Mouse (Mus musculus) mouse embryonic stem cell (cell line): ENCODE measurements around the gene BC024978.

Source experiments
- in situ Hi-C, 2 experiments: fragments of 300-500 bp; cut with MboI; formaldehyde crosslinking; loops; 1 replicate in 1 of 2; 3 replicates in 1 of 2; pipeline ENCODE4 v1.14.3; 2019 to 2020; ENCODE audit warnings: low sequenced_read_pairs in 2 of 2, low pct_unique_long_range_greater_than_20kb in 1 of 2, mixed read lengths in 1 of 2; ENCODE audit not compliant: unreplicated experiment in 1 of 2

The BC024978 gene

DNA sequence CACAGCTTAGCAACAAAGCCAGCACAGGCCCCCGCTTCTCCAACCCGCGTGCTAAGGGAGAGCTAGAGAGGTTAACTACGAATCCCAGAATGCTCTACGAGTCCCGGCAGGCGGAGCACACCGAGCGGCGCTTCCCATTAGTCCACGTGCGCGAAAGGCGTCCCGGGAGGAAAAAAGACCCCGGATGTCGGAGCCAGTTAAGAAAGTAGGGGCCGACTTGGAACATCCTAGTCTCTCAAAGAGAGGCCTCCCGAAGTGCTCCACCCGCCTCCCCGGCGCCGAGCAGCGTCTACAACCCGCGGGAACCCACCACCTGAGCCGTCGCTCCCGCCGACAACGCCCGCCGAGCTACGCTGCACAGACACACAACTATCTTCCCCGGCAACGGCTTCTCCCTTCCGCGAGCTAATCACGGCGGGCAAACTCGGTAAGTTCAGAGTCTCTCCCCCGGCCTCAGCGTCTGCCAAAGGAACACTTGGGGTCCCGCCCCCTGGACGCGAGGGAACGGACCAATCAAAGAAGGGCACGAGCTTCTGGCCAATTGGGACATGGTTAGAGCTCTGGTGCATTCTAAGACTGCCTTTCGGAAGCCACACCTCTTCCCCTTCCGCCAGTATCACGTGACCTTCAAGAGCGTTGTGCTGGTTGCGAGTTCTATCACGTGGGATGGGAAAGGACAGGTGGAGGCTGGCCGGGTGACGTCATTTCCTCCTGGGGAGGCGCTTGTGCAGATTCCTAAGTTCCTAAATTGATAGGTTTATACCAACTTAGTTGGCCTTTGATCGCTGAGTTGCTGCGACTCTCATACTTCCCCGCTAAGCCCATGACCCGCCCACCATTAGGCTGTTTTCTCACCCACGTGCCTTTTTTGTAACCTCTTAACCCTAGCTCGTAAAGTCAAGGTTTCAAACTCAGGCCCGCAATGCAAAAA is at the start of gene BC024978, which contains the start of gene Snrpa:
Gene BC024978, plus strand, starts transcription at position 101 of the 931 bp plus-strand sequence.
Gene Snrpa, minus strand, starts transcription at position 591 of the 931 bp plus-strand sequence.
- in situ Hi-C loops, result no loop called here

GRCm38 (mm10) chr7:27153205-27153764 is 42.3 kb upstream of the BC024978 start, which contains the start of gene Cyp2t4:
Gene Cyp2t4, plus strand, starts transcription at chr7:27153714.
- in situ Hi-C loops, result no loop called here

DNA sequence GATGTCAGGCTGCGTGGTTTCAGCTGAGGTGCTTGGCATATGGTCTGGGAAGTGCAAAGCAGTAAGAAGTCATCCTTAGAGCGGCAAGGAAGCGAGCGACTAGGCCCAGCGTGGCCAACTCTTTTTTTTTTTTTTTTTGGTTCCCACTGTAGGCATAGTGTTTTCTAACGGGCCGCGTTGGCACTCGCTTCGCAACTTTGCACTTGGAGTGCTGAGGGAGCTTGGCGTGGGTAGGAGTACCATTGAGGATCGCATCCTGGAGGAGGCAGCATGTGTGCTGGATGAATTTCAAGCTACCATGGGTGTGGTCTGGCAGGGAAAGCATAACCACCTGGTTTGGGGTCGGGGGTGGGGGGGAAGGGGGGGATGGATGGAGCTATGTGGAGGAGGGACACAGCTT is 39.6 kb upstream of the BC024978 start:
- in situ Hi-C loops, result no loop called here

DNA sequence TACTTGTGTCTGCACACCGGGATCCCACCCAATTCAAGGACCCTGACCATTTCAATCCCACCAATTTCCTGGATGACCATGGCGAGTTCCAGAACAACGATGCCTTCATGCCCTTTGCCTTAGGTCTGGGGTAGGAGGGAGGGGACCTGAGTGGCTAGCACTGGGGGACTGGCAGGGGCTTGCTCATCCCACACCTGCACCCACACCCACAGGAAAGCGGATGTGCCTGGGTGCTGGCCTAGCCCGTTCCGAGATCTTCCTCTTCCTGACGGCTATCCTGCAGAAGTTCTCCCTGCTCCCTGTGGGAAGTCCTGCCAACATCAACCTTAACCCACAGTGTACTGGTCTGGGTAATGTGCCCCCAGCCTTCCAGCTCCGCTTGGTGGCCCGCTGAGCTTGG is 37.4 kb upstream of the BC024978 start:
- in situ Hi-C loops, result no loop called here

GRCm38 (mm10) chr7:27159256-27159655 is 36.3 kb upstream of the BC024978 start:
- in situ Hi-C loops, result no loop called here

DNA sequence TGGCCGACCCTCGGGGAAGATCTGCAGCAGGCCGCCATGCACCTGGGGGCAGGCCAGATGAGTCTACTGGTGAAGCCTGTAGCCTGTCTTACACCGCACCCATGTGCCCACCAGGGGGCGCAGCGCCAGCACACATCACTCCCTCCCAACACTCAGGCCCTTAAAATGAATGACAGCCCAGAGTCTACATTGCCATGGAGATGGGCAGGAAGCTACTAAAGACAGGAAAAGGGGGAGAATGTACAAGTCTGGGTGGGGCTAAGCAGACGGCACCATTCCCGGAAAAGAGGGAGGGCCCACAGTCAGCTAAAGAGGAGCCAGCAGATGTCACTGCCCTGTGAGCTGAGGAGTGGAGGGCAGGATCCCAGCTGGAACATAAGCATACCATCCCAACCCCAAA is 35.7 kb upstream of the BC024978 start:
- in situ Hi-C loops, result no loop called here

GRCm38 (mm10) chr7:27160921-27161320 is 34.7 kb upstream of the BC024978 start:
- in situ Hi-C loops, result no loop called here

DNA sequence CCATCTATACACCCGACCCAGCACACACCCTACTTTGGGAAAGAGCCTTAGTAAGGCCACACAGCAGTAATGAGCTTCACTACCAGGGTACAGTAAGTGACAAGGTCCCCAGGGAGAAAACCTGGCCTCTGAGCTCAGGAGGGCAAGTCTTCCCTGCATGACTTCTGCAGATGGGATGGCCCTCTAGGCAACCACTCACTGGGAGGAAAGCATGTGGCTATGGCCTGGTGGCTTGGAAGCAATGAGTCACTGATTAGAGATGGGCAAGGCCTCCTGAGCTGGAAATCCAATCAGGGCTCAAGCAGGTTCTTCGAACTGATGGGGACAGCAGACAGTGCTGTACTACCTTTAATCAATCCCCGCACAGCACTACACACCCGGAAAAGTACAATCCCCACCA is 33.8 kb upstream of the BC024978 start:
- in situ Hi-C loops, result no loop called here

DNA sequence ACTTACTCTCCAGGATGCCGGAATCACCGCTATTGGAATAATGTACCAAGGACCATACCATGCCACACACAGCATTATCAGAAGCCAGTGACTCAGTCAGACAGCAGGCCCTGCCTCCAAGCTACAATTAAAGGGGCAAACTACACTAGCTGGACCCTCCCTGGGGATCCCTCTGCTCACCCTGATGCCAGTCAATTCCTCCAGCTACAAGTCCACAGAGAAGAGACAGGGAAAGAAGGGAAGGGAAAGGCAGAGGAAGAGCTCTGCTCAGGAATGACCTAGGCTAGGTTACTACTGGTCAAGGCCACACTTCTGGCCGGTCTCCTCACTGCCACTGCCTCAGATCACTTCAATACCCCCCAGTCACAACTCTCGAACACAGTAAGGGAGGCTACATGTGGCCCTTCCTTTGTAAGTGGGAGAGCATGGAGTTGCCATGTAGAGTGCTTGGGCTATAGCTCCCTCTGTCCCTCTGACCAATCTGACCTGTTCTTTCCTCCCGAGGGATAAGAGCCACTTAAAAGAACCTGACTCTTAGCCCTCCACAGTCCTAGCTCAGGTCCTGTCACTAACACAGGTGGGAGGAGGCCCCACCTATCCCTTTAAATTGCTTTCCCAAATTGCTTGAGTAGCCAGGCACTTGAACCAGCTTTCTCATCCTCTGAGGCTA is 32.7 kb upstream of the BC024978 start:
- in situ Hi-C loops, result no loop called here

DNA sequence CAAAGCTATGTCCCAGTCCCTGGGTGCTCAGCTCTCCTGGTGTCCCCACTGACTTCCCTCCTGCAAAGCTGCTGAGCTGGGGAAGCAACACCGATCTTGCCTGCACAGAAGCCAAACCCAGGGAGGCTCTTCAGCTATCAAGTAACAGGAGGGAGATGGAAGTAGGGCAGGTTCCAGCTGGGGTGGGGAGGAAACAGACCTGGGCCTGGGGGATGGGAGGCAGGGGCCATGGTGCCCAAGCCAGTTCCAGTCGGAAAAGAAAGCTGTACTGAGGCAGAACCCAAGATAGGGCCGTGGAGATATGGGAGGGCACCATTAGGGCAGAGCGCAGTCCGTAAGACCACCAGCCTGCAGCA is 32.2 kb upstream of the BC024978 start:
- in situ Hi-C loops, result no loop called here

DNA sequence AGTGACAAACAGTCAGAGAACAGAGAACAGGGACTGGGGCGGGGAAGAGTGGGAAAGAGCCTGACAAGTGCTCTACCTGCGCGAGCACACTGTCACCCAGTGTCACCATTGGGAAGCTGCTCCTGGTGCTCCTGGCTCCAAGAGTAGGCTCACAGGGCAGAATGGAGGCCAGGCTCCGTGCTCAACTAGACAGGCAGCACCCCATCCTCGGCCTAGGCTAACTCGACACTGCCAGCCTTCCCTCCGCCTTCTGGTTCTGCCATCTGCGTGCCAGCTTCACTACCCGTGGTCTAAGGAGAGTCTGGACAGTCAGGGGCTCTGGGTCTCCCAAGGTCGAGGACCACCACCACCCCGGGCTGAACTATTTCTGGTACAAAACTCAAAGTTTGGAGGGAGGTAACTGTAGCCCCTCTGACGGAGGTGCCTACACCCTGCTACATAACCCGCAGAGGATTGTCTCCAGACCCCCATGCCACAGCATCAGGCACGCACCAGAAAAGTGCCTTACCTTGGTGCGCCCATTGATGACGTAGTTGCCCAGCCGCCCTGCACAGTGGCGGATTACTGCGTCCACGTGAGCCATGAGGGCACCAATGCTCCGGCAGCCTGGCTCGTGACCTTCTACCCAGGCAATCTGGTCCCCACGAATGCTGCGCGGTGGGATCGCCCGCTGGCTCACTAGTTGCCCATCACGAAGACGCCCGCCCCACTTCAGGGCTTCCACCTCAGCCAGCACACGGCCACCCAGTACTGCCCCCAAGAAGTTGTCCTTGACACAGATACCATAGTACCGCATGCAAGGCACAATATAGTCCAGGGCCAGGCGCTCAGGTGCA is 31.3 kb upstream of the BC024978 start:
- in situ Hi-C loops, result no loop called here

GRCm38 (mm10) chr7:27165007-27165655 is 30.4 kb upstream of the BC024978 start:
- in situ Hi-C loops, result no loop called here

- in situ Hi-C loops, result no loop called here
These were observed 29.9 kb upstream of the BC024978 start for GRCm38 (mm10) chr7:27165696-27166095.

DNA sequence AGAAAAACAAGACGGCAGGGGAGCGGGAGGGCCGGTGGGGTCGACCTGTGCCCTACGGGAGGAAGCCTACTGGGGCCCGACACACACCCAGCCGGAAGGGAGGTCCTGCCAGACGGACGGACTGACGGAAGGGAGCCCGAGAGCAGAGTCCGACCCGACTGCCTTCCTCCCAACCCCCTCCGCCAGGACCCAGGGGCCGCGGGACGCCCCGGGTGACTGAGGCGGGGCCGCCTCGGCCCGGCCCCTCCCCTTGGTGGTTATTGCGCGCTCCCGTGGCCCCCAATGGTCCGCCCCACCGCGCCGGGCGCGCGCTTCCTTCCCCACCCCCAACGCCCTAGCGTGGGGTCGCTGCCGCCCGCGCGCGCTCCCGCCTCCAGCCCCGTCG is 29.4 kb upstream of the BC024978 start:
- in situ Hi-C loops, result no loop called here

GRCm38 (mm10) chr7:27166614-27167474 is 28.7 kb upstream of the BC024978 start, which contains the start of gene Egln2:
Gene Egln2, minus strand, starts transcription at chr7:27166802.
- in situ Hi-C loops, result no loop called here

DNA sequence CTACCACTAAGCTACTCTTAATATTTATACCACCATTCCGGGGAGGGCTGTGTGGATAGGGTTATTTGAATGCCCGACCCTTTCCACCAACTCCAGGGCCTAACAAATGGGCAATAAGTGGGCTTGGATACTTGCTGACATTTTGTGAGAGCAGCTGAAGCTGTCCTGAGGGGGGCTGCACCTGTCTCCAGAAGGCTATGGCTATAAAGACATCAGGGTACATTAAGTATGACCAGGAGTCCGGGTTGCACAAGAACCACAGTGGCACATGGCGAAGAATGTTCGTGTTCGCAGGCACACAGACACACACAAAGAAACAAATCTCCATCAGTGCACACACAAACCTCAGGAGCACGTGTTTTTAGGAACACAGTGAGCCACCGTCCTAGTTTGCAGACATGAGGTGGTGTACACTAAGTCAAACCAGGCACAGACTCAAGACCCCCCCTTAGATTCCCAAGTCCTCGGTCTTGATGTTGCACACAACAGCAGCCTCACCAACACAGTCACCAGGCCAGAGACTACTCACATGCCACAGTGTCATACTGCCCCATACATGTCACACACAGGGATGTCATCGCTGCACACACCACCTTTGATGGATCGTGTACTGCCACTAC is 28.0 kb upstream of the BC024978 start:
- in situ Hi-C loops, result no loop called here

- in situ Hi-C loops, result no loop called here
These were observed 27.2 kb upstream of the BC024978 start for GRCm38 (mm10) chr7:27168371-27168770.
